Mouse (Mus musculus) kidney, postnatal 10 days (tissue): Measurements from ENCODE around the gene Trpc6.

Experiments used
- DNase-seq: peaks from one replicate; pipeline ENCODE4 v3.0.0; 2021; ENCODE audit warnings: mixed read lengths

Gene Trpc6

GRCm38 (mm10) chr9:8544041-8544794, at the start of gene Trpc6:
TSS of gene Trpc6 (plus strand) at chr9:8544142.
- peak; percentile 55 for DNase-seq

GRCm38 (mm10) chr9:8520911-8521310, 23.0 kb upstream of the Trpc6 start:
- no peak for DNase-seq

DNA sequence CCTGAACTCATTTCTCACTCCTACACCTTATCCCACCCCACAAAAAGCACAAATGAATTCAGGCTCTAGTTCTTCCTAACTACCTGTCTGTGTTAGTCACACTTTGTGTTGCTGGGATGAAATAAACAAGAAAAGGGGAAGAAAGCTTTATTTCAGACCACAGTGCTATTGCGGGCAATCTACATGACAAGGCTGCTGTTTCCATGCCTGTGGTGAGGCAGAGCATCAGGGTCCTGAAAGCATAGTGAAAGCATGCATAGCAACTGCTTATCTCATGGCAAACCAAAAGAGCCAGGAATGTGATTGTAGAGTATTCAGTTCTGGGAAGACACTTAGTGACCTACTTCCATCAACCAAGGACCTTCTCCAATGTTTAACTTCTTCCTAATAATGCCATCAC, 10.3 kb upstream of the Trpc6 start:
- DNase-seq = no peak

GRCm38 (mm10) chr9:8545236-8545635, 1.3 kb downstream of the Trpc6 start:
- no peak for DNase-seq

DNA sequence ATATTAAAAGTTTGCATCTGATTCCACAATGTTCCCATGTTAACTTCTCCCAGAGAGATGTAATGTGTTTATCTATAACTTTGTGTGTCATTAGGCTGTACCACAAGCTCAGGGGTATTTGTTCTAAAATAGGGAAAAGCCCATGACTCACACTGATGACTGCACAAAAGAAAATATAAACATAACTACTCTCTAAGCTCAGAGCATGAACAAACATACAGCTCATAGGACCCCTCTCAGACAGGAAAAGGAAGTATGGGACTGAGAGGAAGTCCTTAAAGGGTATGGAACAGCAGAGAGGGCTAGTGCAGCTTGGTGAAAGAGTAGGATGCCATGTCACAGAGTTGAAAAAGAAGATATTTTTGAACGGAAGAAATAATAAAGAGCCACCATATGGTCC, 14.6 kb downstream of the Trpc6 start:
- DNase-seq = no peak

DNA sequence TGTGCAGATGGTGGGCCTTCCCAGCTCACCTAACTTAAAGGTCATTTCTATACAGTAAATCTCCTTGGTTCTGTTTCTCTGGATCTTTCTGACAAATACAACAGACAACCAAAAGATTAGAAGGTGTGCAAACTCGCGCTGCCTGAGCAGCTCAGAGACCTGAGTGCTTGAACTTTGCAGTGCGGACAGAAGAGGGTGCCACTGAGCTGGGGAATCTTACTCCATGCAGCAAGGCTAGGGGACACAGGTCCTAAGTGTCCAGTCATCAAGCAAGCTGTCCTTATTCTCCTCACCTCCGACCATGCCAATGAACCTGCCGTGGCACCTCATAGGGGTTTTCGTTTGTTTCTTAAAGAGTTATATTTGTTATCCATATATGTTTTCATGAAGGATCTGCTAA, 48.7 kb downstream of the Trpc6 start:
- DNase-seq = peak; percentile 9

GRCm38 (mm10) chr9:8597089-8597488, 53.1 kb downstream of the Trpc6 start:
- DNase-seq = no peak

DNA sequence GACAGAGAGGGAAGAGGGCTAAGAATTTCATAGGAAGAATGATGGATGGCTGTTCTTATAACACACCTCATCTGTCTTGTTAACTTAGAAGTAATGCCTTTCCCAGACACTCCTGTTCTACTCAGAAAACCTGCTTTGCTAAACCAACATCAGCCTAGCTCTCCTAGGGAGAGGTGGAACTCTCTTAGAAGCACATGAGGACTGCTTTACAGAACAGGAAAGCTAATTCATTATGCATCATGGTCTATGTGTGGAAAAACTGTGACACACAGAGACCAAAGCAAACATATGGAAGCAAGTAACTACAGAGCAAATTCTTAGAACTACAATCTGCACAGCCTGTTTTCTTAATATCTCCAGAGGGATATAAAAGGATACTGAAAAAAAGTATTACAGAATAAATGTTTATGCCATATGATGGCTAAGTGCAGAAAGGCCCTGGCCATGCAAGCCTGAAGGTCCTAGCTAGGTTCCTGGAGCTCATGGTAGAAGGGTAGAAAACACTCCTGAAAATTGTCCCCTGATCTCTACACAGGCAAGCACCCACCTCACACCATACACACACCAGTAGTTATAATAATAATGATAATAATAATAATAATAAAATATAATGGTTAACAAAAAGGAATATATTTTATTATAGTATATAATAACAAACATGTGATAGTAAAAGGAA, 63.0 kb downstream of the Trpc6 start:
- DNase-seq = no peak

- DNase-seq = no peak
These were observed 90.4 kb downstream of the Trpc6 start for GRCm38 (mm10) chr9:8634344-8634743.

DNA sequence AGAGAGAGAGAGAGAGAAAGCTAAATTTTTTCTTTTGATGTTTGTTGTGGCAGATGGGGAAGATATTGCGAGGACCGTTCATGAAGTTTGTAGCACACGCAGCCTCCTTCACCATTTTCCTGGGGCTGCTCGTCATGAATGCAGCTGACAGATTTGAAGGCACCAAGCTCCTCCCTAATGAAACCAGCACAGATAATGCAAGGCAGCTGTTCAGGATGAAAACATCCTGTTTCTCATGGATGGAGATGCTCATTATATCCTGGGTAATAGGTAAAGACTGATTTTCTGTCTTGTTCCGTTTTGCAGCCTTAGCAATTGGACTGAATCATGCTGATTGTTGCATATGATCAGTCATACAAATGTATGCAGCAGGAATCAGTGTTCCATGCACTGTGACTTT, 99.5 kb downstream of the Trpc6 start:
- DNase-seq = no peak

DNA sequence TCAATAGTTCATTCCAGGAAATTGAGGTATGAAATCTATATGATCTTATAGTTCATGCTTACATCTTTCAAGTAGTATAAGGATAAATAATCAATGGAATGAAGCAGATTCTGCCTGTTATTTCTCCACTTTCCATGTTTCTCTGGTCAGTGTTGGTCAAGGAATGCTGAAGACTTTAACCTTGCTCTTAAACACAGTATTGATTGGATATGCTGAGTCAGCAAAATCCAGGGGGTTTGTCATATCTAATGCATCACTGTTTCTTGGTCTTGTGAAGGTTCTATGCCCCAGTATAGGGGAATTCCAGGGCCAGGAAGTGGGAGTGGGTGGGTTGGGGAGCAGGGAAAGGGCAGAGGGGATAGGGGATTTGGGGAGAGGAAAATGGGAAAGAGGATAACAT, 111.4 kb downstream of the Trpc6 start:
- no peak for DNase-seq

- DNase-seq = no peak
These were observed 129.0 kb downstream of the Trpc6 start for GRCm38 (mm10) chr9:8672944-8673343.

DNA sequence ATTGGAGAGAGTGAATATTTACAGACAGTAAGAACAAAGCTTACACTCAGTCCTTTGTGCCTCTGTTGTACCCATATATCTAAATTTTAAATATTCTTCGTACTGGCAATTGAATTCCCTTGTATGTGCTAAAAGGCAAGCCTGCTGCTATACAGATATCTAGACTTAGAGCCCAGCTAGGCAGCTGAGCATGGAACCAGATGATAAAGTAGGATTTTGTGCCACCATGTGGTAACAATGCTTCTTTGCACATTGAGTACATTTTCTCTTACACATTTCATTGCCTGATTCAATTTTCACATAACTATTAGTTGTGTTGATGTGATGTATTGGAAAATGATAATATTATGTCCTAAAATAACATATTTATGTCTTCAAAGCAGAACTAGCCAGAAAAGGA, 132.7 kb downstream of the Trpc6 start:
- no peak for DNase-seq

- DNase-seq = no peak
These were observed 149.2 kb downstream of the Trpc6 start for GRCm38 (mm10) chr9:8693177-8693576.

DNA sequence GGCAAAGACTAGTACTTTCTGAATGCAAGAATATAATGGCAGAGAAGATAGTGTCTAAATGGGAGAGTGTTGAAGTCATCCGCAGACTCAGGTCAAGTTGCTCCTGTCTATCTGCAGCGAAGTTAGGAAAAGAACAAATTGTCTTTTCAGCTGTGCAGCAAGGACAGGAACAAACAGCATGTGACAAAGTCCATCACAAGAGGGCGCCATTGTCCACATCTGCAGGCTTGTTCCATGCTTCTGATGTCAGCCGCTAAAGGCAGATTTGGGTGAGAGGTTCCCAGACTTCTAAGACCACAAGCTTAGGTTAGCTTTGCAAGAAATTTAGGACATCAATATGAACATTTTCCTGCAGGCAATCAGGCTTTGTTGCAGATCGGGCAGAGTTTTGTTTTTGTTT, 156.7 kb downstream of the Trpc6 start:
- peak; percentile 90 for DNase-seq

- DNase-seq = no peak
These were observed 159.6 kb downstream of the Trpc6 start for GRCm38 (mm10) chr9:8703516-8703915.

- DNase-seq = no peak
These were observed 160.0 kb downstream of the Trpc6 start for GRCm38 (mm10) chr9:8703956-8704355.

GRCm38 (mm10) chr9:8710052-8710739, 166.3 kb downstream of the Trpc6 start:
- DNase-seq = no peak

DNA sequence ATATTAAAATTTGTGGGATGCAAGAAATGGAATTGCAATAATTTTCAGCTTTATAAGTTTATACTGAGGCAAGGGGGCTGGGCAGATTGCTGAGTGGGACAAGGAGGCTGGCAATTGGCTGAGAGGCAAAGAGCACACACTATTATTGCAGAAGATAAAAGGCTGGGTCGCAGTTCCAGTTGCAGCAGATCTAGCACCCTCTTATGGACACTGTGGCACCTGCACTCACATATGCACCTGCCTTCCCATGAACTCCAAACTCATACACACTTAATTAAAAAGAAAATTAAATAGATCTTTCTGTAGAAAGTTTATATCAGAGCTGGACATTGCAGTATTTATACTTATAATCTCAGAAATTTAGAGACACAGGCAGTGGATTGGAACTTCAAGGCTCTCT, 175.1 kb downstream of the Trpc6 start:
- DNase-seq = no peak

GRCm38 (mm10) chr9:8729056-8729455, 185.1 kb downstream of the Trpc6 start:
- DNase-seq = no peak
